Mouse (Mus musculus) heart, postnatal 0 days (tissue): Measurements from ENCODE around the gene Eef2.
"Not testable (repeated sequence)": the region's sequence is repeated elsewhere in the genome, so short reads cannot be mapped to it uniquely, and the experiment has no call there.

Experiments
- CTCF ChIP-seq: IDR thresholded peaks from 2 replicates; pipeline ENCODE4 v1.5.1; 2016; ENCODE audit warnings: antibody characterized with exemption, control low read depth, low read depth
- EP300 ChIP-seq: IDR thresholded peaks from 2 replicates; pipeline ENCODE4 v1.6.1; 2016; ENCODE audit warnings: antibody characterized with exemption, low read depth

DNA sequence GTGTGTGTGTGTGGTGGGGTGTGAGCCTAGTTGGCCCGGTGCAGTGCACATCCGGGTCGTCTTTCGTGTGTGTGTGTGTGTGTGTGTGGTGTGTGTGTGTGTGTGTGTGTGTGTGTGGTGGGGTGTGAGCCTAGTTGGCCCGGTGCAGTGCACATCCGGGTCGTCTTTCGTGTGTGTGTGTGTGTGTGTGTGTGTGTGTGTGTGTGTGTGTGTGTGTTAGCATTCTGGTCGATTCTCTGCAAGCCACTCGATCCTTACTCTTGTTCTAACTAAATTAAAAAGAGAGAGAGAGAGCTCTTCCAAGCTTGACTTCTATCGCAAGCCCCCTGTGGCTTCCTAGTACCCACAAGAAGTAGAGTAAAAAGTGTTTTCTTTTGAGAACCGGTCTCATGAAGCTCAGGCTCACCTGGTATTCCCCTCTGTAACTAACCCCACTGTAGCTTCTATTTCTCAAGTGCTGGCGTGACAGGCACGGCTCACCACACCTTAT lies 7.0 kb upstream of the Eef2 start:
- TF ChIP-seq CTCF, EP300: not testable (repeated sequence)
